Mouse (Mus musculus) lung, adult 10 weeks (tissue): ENCODE data around the gene Rtn2. TPM values are rescaled to one million over a fixed set of nuclear protein-coding genes. Genes with fewer than 3 reads are reported as not detected.

Experiments
- polyA plus RNA-seq: library from polyadenylated mRNA; stranded (reverse); fragments of 350-450 nt; fragmentation: Illumina TruSeq; extraction: RNeasy Lipid Tissue Mini Kit (QIAGEN cat#74804); gene quantifications from one replicate; pipeline ENCODE4 v1.2.3, GENCODE M21; 2014; ENCODE audit warnings: low read depth, low replicate concordance; ENCODE audit not compliant: insufficient read depth

Rtn2 gene
- 22.9 TPM for polyA plus RNA-seq

GRCm38 (mm10) chr7:19282385-19282784, at the start of gene Rtn2:
Gene Rtn2 (plus strand): TSS chr7:19282624.

GRCm38 (mm10) chr7:19271238-19272172, 10.9 kb upstream of the Rtn2 start, which contains the start of gene Vasp:
Gene Vasp (minus strand): TSS chr7:19271817.

GRCm38 (mm10) chr7:19279581-19280114, 2.8 kb upstream of the Rtn2 start, which contains the start of gene Ppm1n:
Gene Ppm1n (minus strand): TSS chr7:19280064.

GRCm38 (mm10) chr7:19309884-19310641, 27.6 kb downstream of the Rtn2 start, which contains the start of gene Fosb:
Gene Fosb (minus strand): TSS chr7:19310051.

GRCm38 (mm10) chr7:19344237-19344847, 61.9 kb downstream of the Rtn2 start, which contains the start of gene Ercc1:
Gene Ercc1 (plus strand): TSS chr7:19344778.

Other genes starting within 250 kb of the Rtn2 start
- gene Rsph6a, start 227.9 kb upstream of the Rtn2 start, polyA plus RNA-seq, result not detected
- gene Dmwd, start 206.4 kb upstream of the Rtn2 start, polyA plus RNA-seq, result 27.0 TPM
- 30.8 TPM for gene Dmpk, start 198.8 kb upstream of the Rtn2 start, polyA plus RNA-seq
- 6.2 TPM for gene Six5, start 188.0 kb upstream of the Rtn2 start, polyA plus RNA-seq
- not detected for gene Gm4969, start 164.3 kb upstream of the Rtn2 start, polyA plus RNA-seq
- 5.1 TPM for gene Fbxo46, start 162.8 kb upstream of the Rtn2 start, polyA plus RNA-seq
- 6.5 TPM for gene Qpctl, start 133.3 kb upstream of the Rtn2 start, polyA plus RNA-seq
- gene Snrpd2, start 132.9 kb upstream of the Rtn2 start, polyA plus RNA-seq, result 65.6 TPM
- gene Gipr, start 116.5 kb upstream of the Rtn2 start, polyA plus RNA-seq, result 0.12 TPM
- gene Eml2, start 106.2 kb upstream of the Rtn2 start, polyA plus RNA-seq, result 40.3 TPM
- gene Gpr4, start 70.1 kb upstream of the Rtn2 start, polyA plus RNA-seq, result 4.3 TPM
- 14.0 TPM for gene Opa3, start 54.3 kb upstream of the Rtn2 start, polyA plus RNA-seq
- gene Vasp, start 10.8 kb upstream of the Rtn2 start, polyA plus RNA-seq, result 88.6 TPM
- gene Ppm1n, start 2.6 kb upstream of the Rtn2 start, polyA plus RNA-seq, result not detected
- gene Fosb, start 27.4 kb downstream of the Rtn2 start, polyA plus RNA-seq, result 1.3 TPM
- gene Ercc1, start 62.2 kb downstream of the Rtn2 start, polyA plus RNA-seq, result 27.7 TPM
- 5.7 TPM for gene Cd3eap, start 76.9 kb downstream of the Rtn2 start, polyA plus RNA-seq
- gene Ppp1r13l, start 77.1 kb downstream of the Rtn2 start, polyA plus RNA-seq, result 2.5 TPM
- 14.0 TPM for gene Ercc2, start 99.4 kb downstream of the Rtn2 start, polyA plus RNA-seq
- 7.1 TPM for gene Klc3, start 121.5 kb downstream of the Rtn2 start, polyA plus RNA-seq
- 26.2 TPM for gene Ckm, start 122.2 kb downstream of the Rtn2 start, polyA plus RNA-seq
- 9.0 TPM for gene Mark4, start 176.2 kb downstream of the Rtn2 start, polyA plus RNA-seq
- gene Exoc3l2, start 180.7 kb downstream of the Rtn2 start, polyA plus RNA-seq, result 1.3 TPM
- 6.7 TPM for gene Bloc1s3, start 225.7 kb downstream of the Rtn2 start, polyA plus RNA-seq
- gene Trappc6a, start 225.8 kb downstream of the Rtn2 start, polyA plus RNA-seq, result 58.3 TPM
- gene Nkpd1, start 235.2 kb downstream of the Rtn2 start, polyA plus RNA-seq, result 0.13 TPM